Mouse (Mus musculus): ENCODE data around the gene Dffa.
A peak's percentile ranks its signal among the peaks of the same experiment; 100 is the strongest.

Dffa gene

DNA sequence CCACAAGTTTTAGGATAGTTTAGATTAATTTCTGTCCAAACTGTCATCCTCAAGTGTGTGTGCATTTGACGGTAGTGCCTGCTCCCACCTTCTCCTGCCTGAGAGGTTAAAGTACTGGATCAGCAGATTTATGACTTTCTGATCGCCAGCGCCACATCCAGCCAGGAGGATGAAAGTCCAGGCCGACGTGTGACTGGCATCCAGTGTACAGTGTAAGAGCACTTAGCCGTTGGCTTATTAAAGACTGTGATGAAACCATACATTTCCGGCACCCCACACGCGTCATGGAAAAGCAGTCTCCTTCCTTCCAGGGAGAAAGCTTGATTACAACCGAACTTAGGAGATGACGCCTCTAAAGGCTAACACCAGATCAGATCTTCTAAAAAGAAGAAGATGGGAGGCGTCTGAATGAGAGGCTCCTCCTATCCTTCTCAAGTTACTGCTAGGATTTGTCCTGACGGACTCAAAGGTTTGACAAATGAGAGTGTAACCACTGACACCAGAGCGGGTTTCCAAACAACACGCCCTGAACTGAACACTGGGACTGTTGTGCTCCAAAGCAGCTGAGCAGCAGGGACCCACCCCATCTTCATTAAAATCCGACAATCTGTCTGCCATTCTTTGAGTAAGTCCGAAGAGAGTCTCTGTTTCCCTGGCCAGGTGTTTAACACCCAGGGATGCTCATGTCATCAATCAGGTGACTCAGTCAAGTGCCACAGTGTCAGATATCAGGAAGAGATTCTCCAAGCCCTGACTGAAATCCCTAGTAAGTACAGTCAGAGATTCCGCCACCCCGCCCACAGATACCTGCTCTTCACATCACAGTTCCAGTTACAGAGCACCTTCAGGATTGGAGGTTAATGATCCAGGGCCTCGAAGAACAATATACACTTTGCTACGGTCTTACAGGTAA is 41.3 kb upstream of the Dffa start:
- no peaks in the 10 kb centered on the region for H3K9me3 ChIP-seq (ENCODE audit: low read length)
- peaks cover 8% of the 10 kb centered on the region for H3K27me3 ChIP-seq (ENCODE audit: insufficient read depth, low read length)
- H3K36me3 ChIP-seq (ENCODE audit: insufficient read depth, low read length), result peaks cover 31% of the 10 kb centered on the region
- H3K4me3 ChIP-seq (replicated peaks; ENCODE audit: low read length), result no peak overlapping the region
- no peak for TF ChIP-seq NANOG (IDR thresholded peaks at IDR 0.05; ENCODE audit: borderline replicate concordance, low read length)
- no peak for TF ChIP-seq CTCF (conservative IDR thresholded peaks at IDR 0.05; ENCODE audit: low read length)
- TF ChIP-seq POU5F1 (IDR thresholded peaks at IDR 0.05; ENCODE audit: borderline replicate concordance, low read length), result no peak
- H3K4me1 ChIP-seq (replicated peaks; ENCODE audit: low read depth, low read length), result peaks cover 87% of the 10 kb centered on the region

DNA sequence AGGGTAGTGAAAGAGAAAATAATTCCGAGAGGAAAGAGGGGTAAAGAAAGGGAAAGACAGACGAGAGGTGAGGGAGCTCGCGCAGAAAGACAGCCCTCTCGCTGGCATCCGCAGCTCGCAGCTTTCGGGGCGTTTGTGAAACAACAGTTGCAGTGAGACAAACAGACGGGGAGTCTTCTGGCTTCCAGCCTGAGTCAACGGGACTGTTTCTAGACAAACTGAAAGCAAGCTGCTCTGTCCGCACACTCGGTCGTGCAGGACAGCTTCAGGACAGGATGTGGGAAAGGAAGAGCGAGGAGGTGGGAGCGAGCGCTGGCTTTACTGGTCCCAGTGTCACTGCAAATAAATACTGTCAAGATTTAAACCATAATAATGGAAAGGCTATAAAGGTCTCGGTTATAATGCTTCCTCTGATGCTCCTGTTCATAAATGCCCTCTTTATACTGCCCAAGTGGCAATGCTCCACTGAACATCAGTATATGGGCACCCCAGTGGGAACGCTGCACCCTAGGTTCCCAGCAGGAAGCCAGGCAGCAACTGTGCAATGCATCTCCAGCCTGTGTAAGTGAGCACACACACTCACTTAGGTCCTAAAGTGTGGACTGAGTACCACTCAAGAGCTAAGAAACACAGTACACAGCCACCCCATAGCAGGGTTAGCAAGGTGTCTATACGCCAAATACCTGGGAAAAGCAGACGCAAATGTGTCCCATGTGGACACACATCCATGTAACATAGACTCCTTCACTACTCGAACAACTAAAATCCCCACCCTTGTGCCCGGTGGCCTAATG is 39.7 kb upstream of the Dffa start:
- no peak for TF ChIP-seq NANOG (IDR thresholded peaks at IDR 0.05; ENCODE audit: borderline replicate concordance, low read length)
- peaks cover 45% of the 10 kb centered on the region for H3K36me3 ChIP-seq (ENCODE audit: insufficient read depth, low read length)
- no peak overlapping the region for H3K4me3 ChIP-seq (replicated peaks; ENCODE audit: low read length)
- no peaks in the 10 kb centered on the region for H3K9me3 ChIP-seq (ENCODE audit: low read length)
- peaks cover 5% of the 10 kb centered on the region; the same call in 1 of the 2 replicates for H3K27me3 ChIP-seq (ENCODE audit: insufficient read depth, low read length)
- peaks cover 74% of the 10 kb centered on the region for H3K4me1 ChIP-seq (replicated peaks; ENCODE audit: low read depth, low read length)

DNA sequence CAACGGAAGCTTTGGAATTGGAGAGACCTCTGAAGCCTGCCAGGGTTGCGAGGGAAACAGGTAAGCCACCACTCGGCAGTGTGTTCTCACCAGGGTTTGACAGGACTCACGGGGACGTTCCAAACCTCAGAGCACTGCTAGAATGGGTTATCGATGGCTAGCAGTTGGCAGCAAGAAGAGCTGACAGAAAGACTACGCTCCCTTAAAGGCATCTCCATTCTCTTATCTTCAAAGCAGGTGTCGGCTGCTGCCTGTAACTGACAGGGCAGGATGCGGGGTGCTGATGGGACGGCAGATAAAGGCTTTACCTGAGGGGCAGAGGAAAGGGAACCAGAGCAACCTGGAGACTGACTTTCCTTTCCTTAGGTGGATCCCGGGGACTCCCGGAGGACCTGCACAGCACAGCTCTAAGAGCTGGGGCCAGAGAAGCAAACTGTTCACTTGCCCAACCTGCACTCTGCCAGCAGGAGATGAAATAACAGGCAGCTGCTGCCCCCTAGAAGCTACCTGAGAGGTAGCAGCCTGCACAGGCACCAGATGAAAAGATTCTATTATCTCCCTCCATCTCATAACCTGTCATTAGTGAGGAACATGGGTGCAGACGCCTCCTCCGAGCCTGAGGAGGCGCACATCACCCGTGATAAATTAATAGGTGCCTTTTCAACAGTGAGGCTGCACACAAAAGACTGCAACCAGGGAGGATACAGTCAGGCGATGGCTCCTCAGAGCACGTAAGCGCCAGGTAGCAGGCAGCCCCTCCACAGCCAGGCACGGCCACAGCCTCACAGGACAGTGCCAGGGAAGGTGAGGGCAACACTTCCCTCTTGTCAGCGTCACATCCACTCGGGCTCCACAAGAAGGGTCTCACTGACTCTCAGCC is 37.0 kb upstream of the Dffa start:
- peaks cover 64% of the 10 kb centered on the region for H3K36me3 ChIP-seq (ENCODE audit: insufficient read depth, low read length)
- H3K4me1 ChIP-seq (replicated peaks; ENCODE audit: low read depth, low read length), result peaks cover 68% of the 10 kb centered on the region
- H3K4me3 ChIP-seq (replicated peaks; ENCODE audit: low read length), result no peak overlapping the region
- TF ChIP-seq POU5F1 (IDR thresholded peaks at IDR 0.05; ENCODE audit: borderline replicate concordance, low read length), result no peak
- TF ChIP-seq CTCF (conservative IDR thresholded peaks at IDR 0.05; ENCODE audit: low read length), result peak; percentile 44
- no peak for TF ChIP-seq NANOG (IDR thresholded peaks at IDR 0.05; ENCODE audit: borderline replicate concordance, low read length)
- H3K27me3 ChIP-seq (ENCODE audit: insufficient read depth, low read length), result no peaks in the 10 kb centered on the region
- H3K9me3 ChIP-seq (ENCODE audit: low read length), result no peaks in the 10 kb centered on the region

DNA sequence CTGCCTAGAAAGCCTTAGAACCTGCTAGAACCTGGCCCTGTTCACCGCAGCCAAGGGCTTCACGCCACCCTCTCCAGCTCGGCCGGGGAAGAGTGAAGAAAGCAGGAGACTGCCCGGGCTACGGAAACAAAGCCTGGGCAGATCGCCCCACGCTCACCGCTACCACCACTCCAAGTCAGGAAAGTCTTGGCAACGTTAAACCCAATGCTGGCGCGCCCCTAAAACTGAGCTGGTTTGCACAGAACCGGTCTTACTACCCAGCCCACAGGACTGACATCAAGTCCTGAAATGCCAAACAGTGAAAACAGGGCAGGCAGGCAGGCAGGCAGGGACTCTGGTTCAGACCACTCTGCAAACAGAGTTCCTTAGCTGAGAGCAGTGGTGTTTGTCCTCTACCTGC is 28.9 kb upstream of the Dffa start:
- TF ChIP-seq NANOG (IDR thresholded peaks at IDR 0.05; ENCODE audit: borderline replicate concordance, low read length) (no peak), CTCF (conservative IDR thresholded peaks at IDR 0.05; ENCODE audit: low read length) (no peak), POU5F1 (IDR thresholded peaks at IDR 0.05; ENCODE audit: borderline replicate concordance, low read length) (no peak)
- Histone ChIP-seq H3K4me3 (replicated peaks; ENCODE audit: low read length) (no peak overlapping the region), H3K4me1 (replicated peaks; ENCODE audit: low read depth, low read length) (peaks cover 87% of the 10 kb centered on the region), H3K36me3 (ENCODE audit: insufficient read depth, low read length) (peaks cover 39% of the 10 kb centered on the region), H3K9me3 (ENCODE audit: low read length) (no peaks in the 10 kb centered on the region), H3K27me3 (ENCODE audit: insufficient read depth, low read length) (no peaks in the 10 kb centered on the region)

DNA sequence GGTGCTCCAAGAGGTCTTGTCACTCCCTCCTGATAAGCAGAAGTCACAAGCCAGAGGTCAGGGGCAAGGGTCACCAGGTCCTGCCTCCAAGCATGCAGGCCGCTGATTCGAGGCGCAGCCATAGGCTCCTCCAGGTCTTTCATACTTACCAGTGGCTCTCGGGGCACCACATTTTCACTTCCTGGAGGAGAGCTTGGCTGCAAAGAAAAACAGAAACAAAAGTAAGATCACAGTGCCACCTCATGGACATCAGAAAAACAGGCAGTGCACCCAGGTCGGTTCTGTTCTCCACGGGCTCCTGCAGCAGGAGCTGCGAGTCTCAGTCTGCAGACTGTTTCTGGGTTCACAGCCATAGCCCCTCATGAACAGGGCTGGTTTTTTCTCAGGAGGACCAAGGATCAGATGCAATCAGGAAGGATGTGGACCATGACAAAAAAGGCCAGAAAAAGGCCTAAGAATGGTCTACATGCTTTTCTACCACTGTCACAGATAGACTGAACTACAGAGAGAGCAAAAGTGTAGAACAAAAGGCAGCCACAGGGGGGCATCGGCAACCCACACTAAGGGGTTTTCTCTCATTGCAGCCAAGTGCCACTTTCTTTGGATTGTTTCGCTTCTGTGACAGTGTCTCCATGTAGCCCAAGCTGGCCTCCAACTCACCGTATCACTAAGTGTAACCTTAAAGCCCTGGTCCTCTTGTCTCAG is 27.9 kb upstream of the Dffa start:
- no peak overlapping the region for H3K4me3 ChIP-seq (replicated peaks; ENCODE audit: low read length)
- H3K27me3 ChIP-seq (ENCODE audit: insufficient read depth, low read length), result no peaks in the 10 kb centered on the region
- peaks cover 78% of the 10 kb centered on the region for H3K4me1 ChIP-seq (replicated peaks; ENCODE audit: low read depth, low read length)
- H3K36me3 ChIP-seq (ENCODE audit: insufficient read depth, low read length), result peaks cover 35% of the 10 kb centered on the region
- peak; percentile 49 for TF ChIP-seq CTCF (conservative IDR thresholded peaks at IDR 0.05; ENCODE audit: low read length)
- no peak for TF ChIP-seq NANOG (IDR thresholded peaks at IDR 0.05; ENCODE audit: borderline replicate concordance, low read length)
- no peaks in the 10 kb centered on the region for H3K9me3 ChIP-seq (ENCODE audit: low read length)

DNA sequence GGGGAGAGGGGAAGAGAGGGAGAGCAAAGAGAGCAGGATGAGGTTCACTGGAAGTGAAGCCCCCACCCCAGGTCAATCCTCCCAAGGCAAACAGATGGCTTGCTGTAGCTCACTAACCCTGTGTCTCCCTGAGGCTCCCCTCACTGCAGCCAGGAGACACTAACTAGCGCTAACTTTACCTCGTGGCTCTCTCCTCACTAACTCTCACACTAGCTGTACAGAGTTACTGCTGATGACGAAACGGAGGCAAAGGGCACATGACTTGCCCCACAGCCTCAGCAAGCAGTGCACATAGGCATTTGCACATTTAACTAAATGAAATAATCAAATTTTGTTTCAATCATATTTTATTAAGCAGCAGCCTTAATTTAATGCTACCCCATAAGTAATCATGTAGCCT is 25.7 kb upstream of the Dffa start:
- Histone ChIP-seq H3K36me3 (ENCODE audit: insufficient read depth, low read length) (peaks cover 21% of the 10 kb centered on the region), H3K4me3 (replicated peaks; ENCODE audit: low read length) (no peak overlapping the region), H3K9me3 (ENCODE audit: low read length) (no peaks in the 10 kb centered on the region), H3K4me1 (replicated peaks; ENCODE audit: low read depth, low read length) (peaks cover 78% of the 10 kb centered on the region), H3K27me3 (ENCODE audit: insufficient read depth, low read length) (no peaks in the 10 kb centered on the region)
- no peak for TF ChIP-seq CTCF (conservative IDR thresholded peaks at IDR 0.05; ENCODE audit: low read length)

DNA sequence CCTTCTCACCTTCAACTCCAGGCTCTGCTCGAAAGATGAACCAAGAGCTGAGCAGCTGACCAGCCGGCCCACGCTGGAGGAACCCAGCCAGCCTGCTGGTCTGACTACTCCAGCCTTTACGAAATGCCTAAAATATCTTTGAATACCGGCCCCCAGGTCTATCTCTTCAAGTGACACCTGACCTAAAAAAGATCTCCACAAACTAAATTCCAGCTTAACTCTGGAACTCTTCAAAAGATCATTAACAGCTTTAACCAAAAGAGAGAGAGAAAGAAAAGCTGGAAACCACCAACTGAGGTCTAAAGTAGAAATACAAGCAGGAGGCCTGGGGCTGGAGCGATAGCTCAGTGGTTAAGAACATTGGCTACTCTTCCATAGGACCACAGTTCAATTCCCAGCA is 24.3 kb upstream of the Dffa start:
- Histone ChIP-seq H3K9me3 (ENCODE audit: low read length) (no peaks in the 10 kb centered on the region), H3K27me3 (ENCODE audit: insufficient read depth, low read length) (no peaks in the 10 kb centered on the region), H3K36me3 (ENCODE audit: insufficient read depth, low read length) (peaks cover 22% of the 10 kb centered on the region), H3K4me1 (replicated peaks; ENCODE audit: low read depth, low read length) (peaks cover 78% of the 10 kb centered on the region), H3K4me3 (replicated peaks; ENCODE audit: low read length) (no peak overlapping the region)
- TF ChIP-seq CTCF (conservative IDR thresholded peaks at IDR 0.05; ENCODE audit: low read length), result no peak
- TF ChIP-seq NANOG (IDR thresholded peaks at IDR 0.05; ENCODE audit: borderline replicate concordance, low read length), result no peak
- TF ChIP-seq POU5F1 (IDR thresholded peaks at IDR 0.05; ENCODE audit: borderline replicate concordance, low read length), result no peak
